Mouse (Mus musculus) cerebellum, adult 2 months (tissue): Measurements from ENCODE around the gene Rpl13a. TPM values are rescaled to one million over a fixed set of nuclear protein-coding genes. Genes with fewer than 3 reads are reported as not detected.
A peak's percentile ranks its signal among the peaks of the same experiment; 100 is the strongest.
"Not testable (repeated sequence)": the region's sequence is repeated elsewhere in the genome, so short reads cannot be mapped to it uniquely, and the experiment has no call there.

Experiments used
- DNase-seq, 2 experiments: peaks; one replicate each; pipeline ENCODE4 v3.0.0; 2021
- H3K27ac ChIP-seq: fragments of 200-500 bp; 2 replicates; pipeline ENCODE4 v1.5.1; 2012; ENCODE audit warnings: low read length, control low read depth, inconsistent platforms; ENCODE audit not compliant: insufficient read depth
- H3K27me3 ChIP-seq: fragments of 200-500 bp; 2 replicates; pipeline ENCODE4 v1.6.1; 2012; ENCODE audit warnings: inconsistent platforms, mild to moderate bottlenecking, low read length, moderate library complexity; ENCODE audit not compliant: control insufficient read depth, insufficient read depth
- H3K4me1 ChIP-seq: fragments of 200-500 bp; 2 replicates; pipeline ENCODE4 v1.6.1; 2011; ENCODE audit warnings: low read length; ENCODE audit not compliant: control insufficient read depth, insufficient read depth
- H3K4me3 ChIP-seq: fragments of 200-500 bp; replicated peaks from 2 replicates; pipeline ENCODE3; 2011; ENCODE audit warnings: mild to moderate bottlenecking, low read depth, low read length, control low read depth; ENCODE audit not compliant: insufficient read depth
- CTCF ChIP-seq: fragments of 200-500 bp; IDR thresholded peaks from 2 replicates; pipeline ENCODE4 v1.5.1; 2011; ENCODE audit warnings: low read depth, mild to moderate bottlenecking, control low read depth, low read length, moderate library complexity, borderline replicate concordance; ENCODE audit not compliant: insufficient read depth
- POLR2A ChIP-seq: fragments of 200-500 bp; IDR thresholded peaks from 2 replicates; pipeline ENCODE4 v1.6.1; 2011; ENCODE audit warnings: low read length, control low read depth, borderline replicate concordance; ENCODE audit not compliant: insufficient read depth
- WGBS: fragments of 180-500 bp; shearing (Covaris S2); methylation state at CpG from one replicate; pipeline ENCODE4 v1.1.7; 2018; 5-methylcytosine and 5-hydroxymethylcytosine counted together
- polyA plus RNA-seq: library from polyadenylated mRNA; depleted of rRNA; stranded (reverse); fragments of >200 nt; gene quantifications from 2 replicates; pipeline ENCODE4 v1.2.3, GENCODE M21; 2012

The Rpl13a gene
- polyA plus RNA-seq, 1 experiment = 1,228 TPM

DNA sequence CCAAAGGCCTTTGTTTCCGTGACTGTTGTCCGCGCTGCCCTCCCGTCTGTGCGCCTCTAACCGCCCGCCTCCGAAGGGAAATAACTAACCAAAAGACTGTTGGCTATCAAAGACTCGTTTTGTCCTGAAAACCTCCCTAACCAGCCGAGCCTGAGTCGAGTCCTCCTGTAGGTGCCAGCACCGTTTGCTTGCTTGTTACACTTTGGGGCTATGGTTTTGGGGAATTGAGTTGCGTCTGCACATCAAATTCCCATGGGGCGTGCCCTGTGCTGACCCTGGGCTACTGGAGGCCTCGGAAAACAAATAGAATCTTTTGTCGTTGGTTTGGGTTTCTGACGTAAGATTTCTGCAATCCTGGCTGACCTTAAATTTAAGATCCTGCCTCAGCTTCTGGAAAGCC is 757 bp upstream of the Rpl13a start:
- Histone ChIP-seq H3K27me3 (no peaks in the 10 kb centered on the region), H3K4me3 (peak overlapping the region; percentile 64), H3K4me1 (peaks cover 2% of the 10 kb centered on the region; the same call in 1 of the 2 replicates), H3K27ac (peak overlapping the region; percentile 57)
- 3% methylated on average over 17 of the region's 17 CpGs for WGBS
- no peak for TF ChIP-seq CTCF
- no peak for TF ChIP-seq POLR2A
- DNase-seq = no peak

DNA sequence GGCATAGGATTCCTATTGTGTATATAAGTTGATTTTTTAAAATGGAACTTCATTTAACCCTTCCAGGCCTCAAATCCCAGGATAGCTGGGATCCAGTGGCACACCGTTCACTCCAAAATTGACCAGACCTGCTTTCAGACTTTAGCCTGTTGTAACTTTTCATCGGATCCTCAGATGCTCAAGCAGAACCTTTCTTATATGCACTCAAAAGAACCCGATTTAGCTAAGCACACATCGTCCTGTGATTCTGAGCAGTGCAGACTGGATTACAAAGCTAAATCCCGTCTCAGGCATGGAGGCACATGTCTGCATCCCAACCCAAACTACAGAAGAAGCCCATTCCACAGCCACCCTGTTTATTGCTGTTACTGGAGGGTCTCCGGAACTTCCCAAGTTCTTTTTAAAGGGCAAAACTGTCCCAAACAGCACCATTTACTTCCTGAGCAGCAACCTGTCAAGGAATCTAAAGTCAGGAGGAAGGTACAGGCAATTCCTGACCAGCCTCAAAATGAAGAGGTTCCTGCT is 799 bp downstream of the Rpl13a start:
- Histone ChIP-seq H3K27ac (no peak overlapping the region), H3K27me3 (no peaks in the 10 kb centered on the region), H3K4me3 (peak overlapping the region; percentile 87), H3K4me1 (peaks cover 3% of the 10 kb centered on the region; the same call in 1 of the 2 replicates)
- TF ChIP-seq CTCF (no peak), POLR2A (no peak)
- DNase-seq = no peak
- WGBS = under 1% methylated on average over 6 of the region's 6 CpGs

- Histone ChIP-seq H3K27me3 (no peaks in the 10 kb centered on the region), H3K27ac (no peak overlapping the region), H3K4me3 (peak overlapping the region; percentile 87), H3K4me1 (peaks cover 7% of the 10 kb centered on the region; the same call in 1 of the 2 replicates)
- 35% methylated on average over 21 of the region's 21 CpGs for WGBS
- DNase-seq = no peak
- no peak for TF ChIP-seq CTCF
- no peak for TF ChIP-seq POLR2A
Measured at GRCm38 (mm10) chr7:45126844-45127699, 1.5 kb downstream of the Rpl13a start.

- Histone ChIP-seq H3K4me3 (no peak overlapping the region), H3K27me3 (no peaks in the 10 kb centered on the region), H3K4me1 (peaks cover 7% of the 10 kb centered on the region; the same call in 1 of the 2 replicates), H3K27ac (no peak overlapping the region)
- no peak for DNase-seq
- WGBS = 68% methylated on average over 17 of the region's 17 CpGs
- TF ChIP-seq POLR2A (no peak), CTCF (no peak)
Measured at GRCm38 (mm10) chr7:45126147-45126843, 2.3 kb downstream of the Rpl13a start.

DNA sequence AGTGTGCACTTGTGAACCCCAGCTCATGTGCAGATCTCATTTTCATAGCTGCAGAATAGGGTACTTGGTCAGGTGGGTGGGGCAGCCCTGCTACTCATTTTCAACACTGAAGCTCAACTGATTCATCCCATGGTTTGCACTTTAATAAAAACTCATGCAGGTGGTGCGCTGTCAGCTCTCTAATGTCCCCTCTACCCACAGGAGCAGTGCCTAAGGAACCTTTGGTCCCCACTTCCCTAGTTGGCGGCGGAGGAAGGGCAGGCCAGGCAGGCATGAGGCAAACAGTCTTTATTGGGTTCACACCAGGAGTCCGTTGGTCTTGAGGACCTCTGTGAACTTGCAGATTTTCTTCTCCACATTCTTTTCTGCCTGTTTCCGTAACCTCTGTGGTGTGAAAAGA is 2.9 kb downstream of the Rpl13a start:
- H3K4me3 ChIP-seq, H3K27ac ChIP-seq, DNase-seq, H3K27me3 ChIP-seq, H3K4me1 ChIP-seq: not testable (repeated sequence)
- 65% methylated on average over 5 of the region's 5 CpGs for WGBS

- Histone ChIP-seq H3K27ac (no peak overlapping the region), H3K4me3 (no peak overlapping the region), H3K27me3 (no peaks in the 10 kb centered on the region), H3K4me1 (peaks cover 7% of the 10 kb centered on the region; the same call in 1 of the 2 replicates)
- WGBS = 32% methylated on average over 7 of the region's 7 CpGs
- no peak; the same call in 1 of the 2 replicates for TF ChIP-seq POLR2A
- no peak for TF ChIP-seq CTCF
- no peak for DNase-seq
Measured at GRCm38 (mm10) chr7:45125144-45125600, 3.4 kb downstream of the Rpl13a start.

DNA sequence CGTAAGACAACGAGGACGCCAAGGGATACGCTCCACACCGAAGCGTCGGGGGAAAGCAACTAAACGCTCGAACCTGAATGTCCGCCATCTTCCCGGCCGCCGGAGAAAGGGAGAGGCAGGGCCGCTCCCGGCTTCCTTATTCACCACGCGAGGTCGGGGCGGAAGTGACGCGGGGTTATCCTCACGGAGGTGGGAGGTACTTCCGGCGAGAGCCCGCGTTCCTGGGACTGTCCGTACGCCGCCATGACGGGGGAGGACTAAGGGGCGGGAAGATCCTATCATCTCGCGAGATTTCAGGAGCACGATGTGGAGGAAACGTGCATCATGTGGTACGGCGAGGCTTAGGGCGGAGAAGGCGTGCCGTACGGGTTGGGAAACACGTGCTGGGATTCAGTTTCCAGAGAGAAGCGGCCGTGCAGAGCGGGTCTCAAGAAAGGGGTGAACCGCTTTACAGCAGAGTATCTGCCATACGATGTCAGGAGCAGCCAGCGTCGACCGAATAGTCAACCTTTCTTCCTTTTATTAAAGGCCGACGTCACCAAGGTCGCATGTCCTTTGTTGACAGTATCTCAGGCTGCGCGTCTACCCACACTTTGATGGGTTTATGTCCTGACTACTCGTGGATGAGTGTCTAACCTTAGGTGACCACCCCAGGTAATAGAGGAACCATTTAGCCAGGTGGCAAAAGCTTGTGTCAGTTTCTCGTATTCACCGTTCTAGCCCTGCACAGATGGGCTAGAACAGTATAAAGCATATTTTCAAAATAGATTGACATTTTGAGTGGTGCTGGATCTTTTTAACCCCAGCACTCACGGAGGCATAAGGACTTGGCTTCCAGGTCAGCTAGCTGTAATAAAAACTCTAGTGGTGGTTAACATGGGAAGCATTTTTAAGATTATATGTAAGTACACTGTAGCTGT is 4.1 kb downstream of the Rpl13a start, which contains the start of gene Rps11:
Gene Rps11 (minus strand): TSS at position 216 of the 920 bp plus-strand sequence.
- 1% methylated on average over 59 of the region's 59 CpGs for WGBS
- no peaks in the 10 kb centered on the region for H3K27me3 ChIP-seq
- peak within 1 kb of the TSS; percentile 49 for H3K27ac ChIP-seq
- TF ChIP-seq POLR2A (peak; percentile 63; the same call in 1 of the 2 replicates), CTCF (no peak)
- H3K4me1 ChIP-seq = peaks cover 7% of the 10 kb centered on the region; the same call in 1 of the 2 replicates
- peak; percentile 99 for DNase-seq
- peak within 1 kb of the TSS; percentile 81 for H3K4me3 ChIP-seq
